Mouse (Mus musculus): ENCODE data around the gene Dnajc9. TPM values are rescaled to one million over a fixed set of nuclear protein-coding genes. Genes with fewer than 3 reads are reported as not detected.

Dnajc9 gene
- 1 to 10 TPM; 9.1 to 9.3 TPM for total RNA-seq (2023)

GRCm38 (mm10) chr14:20388441-20389129, at the start of gene Dnajc9:
Gene Dnajc9 (minus strand): TSS chr14:20388910.

GRCm38 (mm10) chr14:20393205-20393913, 4.6 kb upstream of the Dnajc9 start, which contains the start of gene Mrps16:
Gene Mrps16 (minus strand): TSS chr14:20393634.

GRCm38 (mm10) chr14:20347991-20348541, 40.6 kb downstream of the Dnajc9 start, which contains the start of the genes Ecd and Fam149b:
Gene Ecd (minus strand): TSS chr14:20348121.
Gene Fam149b (plus strand): TSS chr14:20348162.

Other genes starting within 250 kb of the Dnajc9 start
- under 1 TPM in 1 of 2 experiments, not detected in 1; 0.13 TPM for gene Kcnk5, start 207.1 kb downstream of the Dnajc9 start, total RNA-seq (2023)
- gene Kcnk16, start 119.7 kb downstream of the Dnajc9 start, total RNA-seq (2023): not detected
- gene Nudt13, start 94.2 kb downstream of the Dnajc9 start, total RNA-seq (2023): 10 to 100 TPM; 30.3 to 31.9 TPM
- gene Ecd, start 40.8 kb downstream of the Dnajc9 start, total RNA-seq (2023): 10 to 100 TPM; 25.6 to 28.5 TPM
- 10 to 100 TPM; 22.3 to 23.6 TPM for gene Fam149b, start 40.7 kb downstream of the Dnajc9 start, total RNA-seq (2023)
- 10 to 100 TPM; 23.5 to 27.3 TPM for gene Mrps16, start 4.7 kb upstream of the Dnajc9 start, total RNA-seq (2023)
- not detected for gene Cfap70, start 63.3 kb upstream of the Dnajc9 start, total RNA-seq (2023)
- 10 to 100 TPM; 60.9 to 75.6 TPM for gene Anxa7, start 91.2 kb upstream of the Dnajc9 start, total RNA-seq (2023)
- gene Mss51, start 108.0 kb upstream of the Dnajc9 start, total RNA-seq (2023): 1 to 10 TPM; 1.2 to 1.3 TPM
- 10 to 100 TPM; 54.9 to 56.5 TPM for gene Ppp3cb, start 157.7 kb upstream of the Dnajc9 start, total RNA-seq (2023)